Mouse (Mus musculus) testis, postnatal 14 days (tissue): ENCODE data around the gene Prl3d1.
"Not testable (repeated sequence)": the region's sequence is repeated elsewhere in the genome, so short reads cannot be mapped to it uniquely, and the experiment has no call there.

Source experiments
- DNase-seq: peaks from one replicate; pipeline ENCODE4 v3.0.0; 2021; ENCODE audit warnings: low spot score

Gene Prl3d1

GRCm38 (mm10) chr13:27093890-27094289 lies at the start of gene Prl3d1:
Gene Prl3d1 (plus strand): TSS chr13:27094190.
- DNase-seq: not testable (repeated sequence)

DNA sequence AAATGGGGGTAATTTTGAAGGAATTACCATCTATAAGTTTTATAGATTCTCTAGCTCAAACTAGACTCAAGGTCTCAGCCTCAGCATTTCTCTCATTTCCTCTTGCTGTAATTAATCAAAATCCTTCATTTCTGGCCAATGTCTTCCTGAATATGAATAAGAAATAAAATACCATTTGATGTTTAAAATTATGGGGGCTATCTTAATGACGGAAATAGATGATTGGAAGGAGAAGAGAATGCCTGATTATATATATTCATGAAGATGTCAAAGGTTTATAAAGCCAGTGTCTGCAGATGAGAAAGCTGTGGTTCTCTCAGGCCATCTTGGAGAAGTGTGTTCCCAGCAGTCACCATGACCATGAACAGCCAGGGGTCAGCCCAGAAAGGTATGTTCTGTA lies 36.7 kb upstream of the Prl3d1 start, which contains the start of gene Prl:
Gene Prl (plus strand): TSS at position 301 of the 400 bp plus-strand sequence.
- no peak for DNase-seq

DNA sequence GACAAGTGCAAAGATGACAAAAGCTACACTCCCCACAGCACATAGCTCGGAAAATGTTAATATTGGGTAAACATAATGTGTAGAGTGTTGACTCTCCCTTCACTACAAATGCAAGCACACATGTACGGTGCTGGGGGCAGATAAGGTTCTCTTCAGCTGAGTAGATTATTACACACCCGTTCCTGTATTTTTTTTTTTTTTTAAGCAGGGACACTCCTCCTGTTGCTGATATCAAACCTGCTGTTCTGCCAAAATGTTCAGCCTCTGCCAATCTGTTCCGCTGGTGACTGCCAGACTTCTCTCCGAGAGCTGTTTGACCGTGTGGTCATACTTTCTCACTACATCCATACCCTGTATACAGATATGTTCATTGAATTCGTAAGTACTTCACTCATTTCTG lies 34.8 kb upstream of the Prl3d1 start:
- no peak for DNase-seq

DNA sequence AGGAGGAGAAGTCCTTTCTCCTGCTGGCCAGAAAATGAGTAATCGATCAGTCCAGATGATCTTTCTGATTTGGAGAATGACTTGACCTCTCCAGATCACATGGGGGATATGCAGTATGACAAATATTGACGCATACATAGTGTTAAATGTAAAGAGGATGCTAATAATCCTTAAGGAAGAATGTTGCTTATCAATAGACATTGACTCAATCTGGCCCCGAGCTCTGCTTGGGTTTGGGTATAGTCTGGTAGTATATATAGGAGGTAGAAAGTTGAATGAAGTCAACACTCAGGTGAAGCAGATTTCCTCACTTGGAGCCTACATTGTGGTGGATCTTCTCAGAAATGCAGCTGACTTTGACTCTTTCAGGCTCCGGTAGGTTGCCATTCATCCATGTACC lies 27.4 kb downstream of the Prl3d1 start, which contains the start of gene Prl3d2:
Gene Prl3d2 (plus strand): TSS at position 301 of the 400 bp plus-strand sequence.
- DNase-seq: not testable (repeated sequence)

DNA sequence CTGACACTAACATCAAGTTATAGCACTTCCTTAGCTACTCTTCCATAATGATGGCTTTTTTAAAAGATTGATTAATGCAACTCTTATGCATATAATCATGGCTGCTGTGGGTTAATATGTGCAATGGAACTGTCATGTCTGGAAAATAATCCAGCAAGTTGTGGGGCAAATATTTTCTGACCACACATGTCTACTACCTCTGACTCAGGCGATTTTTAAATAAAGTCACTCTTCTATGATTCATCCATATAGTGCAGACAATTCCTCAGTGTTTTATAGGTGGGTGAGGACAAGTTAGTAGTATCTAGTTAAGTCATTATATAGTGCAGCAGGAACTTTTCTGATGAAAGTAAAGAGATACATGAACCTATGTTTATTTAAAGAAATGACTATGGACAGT lies 54.3 kb downstream of the Prl3d1 start:
- no peak for DNase-seq
